Mouse (Mus musculus): ENCODE results near the gene Olfr288. TPM values are rescaled to one million over a fixed set of nuclear protein-coding genes. Genes with fewer than 3 reads are reported as not detected.

Gene Olfr288
- total RNA-seq, 4 experiments from 2014 or later, result not detected

GRCm38 (mm10) chr15:98165525-98165924 lies 29.8 kb downstream of the Olfr288 start, which contains the start of gene Asb8:
Gene Asb8, minus strand, starts transcription at chr15:98165625.
- no peak for DNase-seq

- DNase-seq, result no peak
Observed at GRCm38 (mm10) chr15:98162561-98162960, 32.8 kb downstream of the Olfr288 start.

GRCm38 (mm10) chr15:98161026-98161805 lies 34.1 kb downstream of the Olfr288 start:
- DNase-seq, result no peak

GRCm38 (mm10) chr15:98157253-98157652 lies 38.1 kb downstream of the Olfr288 start:
- no peak for DNase-seq

- no peak for DNase-seq
Observed at GRCm38 (mm10) chr15:98155944-98156343, 39.4 kb downstream of the Olfr288 start.

- DNase-seq, result no peak
Observed at GRCm38 (mm10) chr15:98155272-98155671, 40.1 kb downstream of the Olfr288 start.

- DNase-seq, result no peak
Observed at GRCm38 (mm10) chr15:98154631-98155030, 40.7 kb downstream of the Olfr288 start.

GRCm38 (mm10) chr15:98154146-98154545 lies 41.2 kb downstream of the Olfr288 start:
- no peak for DNase-seq

GRCm38 (mm10) chr15:98153625-98154024 lies 41.7 kb downstream of the Olfr288 start:
- no peak for DNase-seq

- no peak for DNase-seq
Observed at GRCm38 (mm10) chr15:98152916-98153315, 42.4 kb downstream of the Olfr288 start.

GRCm38 (mm10) chr15:98149166-98149602 lies 46.2 kb downstream of the Olfr288 start:
- no peak for DNase-seq

GRCm38 (mm10) chr15:98148356-98148755 lies 47.0 kb downstream of the Olfr288 start:
- no peak for DNase-seq

GRCm38 (mm10) chr15:98145559-98146181 lies 49.7 kb downstream of the Olfr288 start:
- DNase-seq, result peak; percentile 91

- DNase-seq, result peak; percentile 14
Observed at GRCm38 (mm10) chr15:98144861-98145507, 50.4 kb downstream of the Olfr288 start.

- DNase-seq, result no peak
Observed at GRCm38 (mm10) chr15:98142515-98142914, 52.8 kb downstream of the Olfr288 start.

GRCm38 (mm10) chr15:98140809-98141208 lies 54.5 kb downstream of the Olfr288 start:
- no peak for DNase-seq

- no peak for DNase-seq
Observed at GRCm38 (mm10) chr15:98139763-98140162, 55.6 kb downstream of the Olfr288 start.

- DNase-seq, result no peak
Observed at GRCm38 (mm10) chr15:98136871-98137270, 58.5 kb downstream of the Olfr288 start.

Other genes starting within 250 kb of the Olfr288 start
- gene Tmem106c, start 231.3 kb downstream of the Olfr288 start, total RNA-seq (2022), result 10 to 100 TPM; 69.3 to 87.1 (median 77.0) TPM
- gene Col2a1, start 190.8 kb downstream of the Olfr288 start, total RNA-seq (2022), result under 1 TPM in 1 of 4 experiments, not detected in 3; 0.28 TPM
- 100 to 1,000 TPM in 2 of 4 experiments, 10 to 100 TPM in 2; 73.8 to 119 (median 95.8) TPM for gene Pfkm, start 103.0 kb downstream of the Olfr288 start, total RNA-seq (2022)
- 10 to 100 TPM; 17.8 to 24.9 (median 20.1) TPM for gene Senp1, start 101.8 kb downstream of the Olfr288 start, total RNA-seq (2022)
- 10 to 100 TPM; 39.6 to 49.2 (median 43.8) TPM for gene Asb8, start 29.9 kb downstream of the Olfr288 start, total RNA-seq (2022)
- gene Ccdc184, start 28.4 kb downstream of the Olfr288 start, total RNA-seq (2022), result 1 to 10 TPM in 2 of 4 experiments, under 1 TPM in 2; 0.59 to 1.3 (median 1.0) TPM
- not detected for gene Gm44579, start 25.4 kb upstream of the Olfr288 start, total RNA-seq (2022)
- under 1 TPM in 1 of 4 experiments, not detected in 3; 0.38 TPM for gene Olfr287, start 25.5 kb upstream of the Olfr288 start, total RNA-seq (2022)
- not detected for gene Olfr286, start 38.9 kb upstream of the Olfr288 start, total RNA-seq (2022)
- not detected for gene H1fnt, start 61.8 kb upstream of the Olfr288 start, total RNA-seq (2022)
- gene Zfp641, start 100.6 kb upstream of the Olfr288 start, total RNA-seq (2022), result 1 to 10 TPM; 3.9 to 7.8 (median 6.5) TPM
- gene Olfr285, start 121.8 kb upstream of the Olfr288 start, total RNA-seq (2022), result not detected
- gene Olfr284, start 145.4 kb upstream of the Olfr288 start, total RNA-seq (2022), result not detected
- not detected for gene Olfr283, start 185.4 kb upstream of the Olfr288 start, total RNA-seq (2022)
- gene Olfr282, start 235.7 kb upstream of the Olfr288 start, total RNA-seq (2022), result not detected

Measured in adrenal gland, adult 8-10 months (tissue).